Mouse (Mus musculus) erythroblast, embryonic 14.5 days (primary cell): ENCODE results near the gene Rgs6.

Experiments
- GATA1 ChIP-seq: IDR thresholded peaks from 2 replicates; pipeline ENCODE4 v1.6.1; 2012; ENCODE audit warnings: low read length, inconsistent platforms, mixed read lengths
- TAL1 ChIP-seq: IDR thresholded peaks from 3 replicates; pipeline ENCODE4 v1.6.1; 2012; ENCODE audit warnings: low read length, inconsistent platforms, mixed read lengths

- TF ChIP-seq TAL1: no peak
- TF ChIP-seq GATA1: no peak
These were observed 426.0 kb downstream of the Rgs6 start for GRCm38 (mm10) chr12:83013918-83014691.
